Mouse (Mus musculus) ES-Bruce4 (cell line): ENCODE data around the gene Gp1ba.
A peak's percentile ranks its signal among the peaks of the same experiment; 100 is the strongest.

Source experiments
- CTCF ChIP-seq: IDR thresholded peaks from one replicate; pipeline ENCODE4 v1.8.1; 2011; ENCODE audit warnings: low read depth, low read length
- POLR2A ChIP-seq: IDR thresholded peaks from one replicate; pipeline ENCODE4 v1.8.1; 2011; ENCODE audit warnings: low read length; ENCODE audit not compliant: insufficient read depth

- peak; percentile 67 for TF ChIP-seq CTCF
- no peak for TF ChIP-seq POLR2A
Observed at GRCm38 (mm10) chr11:70625473-70625872, 13.4 kb upstream of the Gp1ba start.
